Mouse (Mus musculus): Measurements from ENCODE around the gene Srarp. TPM values are rescaled to one million over a fixed set of nuclear protein-coding genes. Genes with fewer than 3 reads are reported as not detected.

Srarp gene
- polyA plus RNA-seq (2015; fragmentation: Nextera tagmentation; extraction: Ambion mirVana) = not detected in 2 replicates

GRCm38 (mm10) chr4:141435974-141436373, at the start of gene Srarp:
Gene Srarp, minus strand, starts transcription at chr4:141436105.
- H3K36me3 ChIP-seq = no peaks in the 10 kb centered on the region
- H3K9ac ChIP-seq = no peak within 1 kb of the TSS
- ATAC-seq (ENCODE audit: low read depth) = no peak
- no peak within 1 kb of the TSS for H3K4me3 ChIP-seq
- no peaks in the 10 kb centered on the region for H3K9me3 ChIP-seq
- H3K4me2 ChIP-seq = no peak within 1 kb of the TSS
- no peak within 1 kb of the TSS for H3K27ac ChIP-seq (replicated peaks)
- H3K27me3 ChIP-seq = no peaks in the 10 kb centered on the region
- H3K4me1 ChIP-seq (replicated peaks) = no peaks in the 10 kb centered on the region
- 81% methylated on average over 1 of the region's 1 CpGs for WGBS

- H3K9ac ChIP-seq = no peak overlapping the region
- WGBS = 85% methylated on average over 11 of the region's 11 CpGs
These were observed 48.2 kb upstream of the Srarp start for GRCm38 (mm10) chr4:141484071-141484470.

GRCm38 (mm10) chr4:141479411-141479810, 43.5 kb upstream of the Srarp start:
- Histone ChIP-seq H3K9me3 (no peaks in the 10 kb centered on the region), H3K36me3 (peaks cover 99% of the 10 kb centered on the region), H3K4me3 (no peak overlapping the region), H3K27me3 (no peaks in the 10 kb centered on the region), H3K9ac (no peak overlapping the region), H3K27ac (replicated peaks) (no peak overlapping the region), H3K4me2 (no peak overlapping the region), H3K4me1 (replicated peaks) (no peaks in the 10 kb centered on the region)
- ATAC-seq (ENCODE audit: low read depth) = no peak
- WGBS = 92% methylated on average over 8 of the region's 8 CpGs

More at GRCm38 (mm10) chr4:141484071-141484470, 48.2 kb upstream of the Srarp start:
- no peak for ATAC-seq (ENCODE audit: low read depth)
- H3K36me3 ChIP-seq = peaks cover 99% of the 10 kb centered on the region
- no peak overlapping the region for H3K4me2 ChIP-seq
- no peaks in the 10 kb centered on the region for H3K9me3 ChIP-seq
- no peak overlapping the region for H3K27ac ChIP-seq (replicated peaks)
- no peaks in the 10 kb centered on the region for H3K27me3 ChIP-seq
- H3K4me3 ChIP-seq = no peak overlapping the region
- no peaks in the 10 kb centered on the region for H3K4me1 ChIP-seq (replicated peaks)

- 94% methylated on average over 32 of the region's 32 CpGs for WGBS
- H3K9me3 ChIP-seq = no peaks in the 10 kb centered on the region
- H3K4me3 ChIP-seq = no peak overlapping the region
- H3K9ac ChIP-seq = no peak overlapping the region
- H3K36me3 ChIP-seq = peaks cover 99% of the 10 kb centered on the region
- H3K4me2 ChIP-seq = no peak overlapping the region
- 0 out of 2 replicates have a peak overlapping the region, but pooled peaks have one; percentile 35 for H3K27ac ChIP-seq (replicated peaks)
- no peak for ATAC-seq (ENCODE audit: low read depth)
- no peaks in the 10 kb centered on the region for H3K4me1 ChIP-seq (replicated peaks)
- no peaks in the 10 kb centered on the region for H3K27me3 ChIP-seq
These were observed 42.9 kb upstream of the Srarp start for GRCm38 (mm10) chr4:141478794-141479193.

DNA sequence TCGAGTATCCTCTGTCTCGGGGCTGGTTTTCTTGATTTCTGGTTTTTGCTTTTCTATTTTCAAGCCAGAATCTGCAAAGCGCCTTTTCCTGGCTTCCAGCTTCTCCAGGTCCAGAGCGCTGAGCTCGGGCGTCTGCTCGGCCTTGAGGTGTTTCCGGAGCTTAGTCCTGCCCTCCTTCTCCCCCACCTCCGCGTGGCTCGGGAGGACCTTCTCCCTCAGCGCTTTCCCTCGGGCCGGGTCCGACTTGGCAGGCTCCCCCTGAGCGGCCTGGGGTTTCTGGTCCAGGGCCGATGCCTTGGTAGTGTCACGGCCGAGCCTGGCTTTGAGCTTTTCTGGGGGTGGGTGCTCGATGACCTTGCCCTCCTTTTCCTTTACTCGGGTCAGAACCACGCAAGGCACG, 42.3 kb upstream of the Srarp start:
- H3K4me2 ChIP-seq = no peak overlapping the region
- ATAC-seq (ENCODE audit: low read depth) = no peak
- no peaks in the 10 kb centered on the region for H3K9me3 ChIP-seq
- no peaks in the 10 kb centered on the region for H3K4me1 ChIP-seq (replicated peaks)
- H3K27ac ChIP-seq (replicated peaks) = peak overlapping the region; percentile 35; the same call in 1 of the 2 replicates
- H3K9ac ChIP-seq = no peak overlapping the region
- H3K4me3 ChIP-seq = no peak overlapping the region
- no peaks in the 10 kb centered on the region for H3K27me3 ChIP-seq
- 86% methylated on average over 23 of the region's 23 CpGs for WGBS
- H3K36me3 ChIP-seq = peaks cover 99% of the 10 kb centered on the region

GRCm38 (mm10) chr4:141477681-141478102, 41.8 kb upstream of the Srarp start:
- H3K27ac ChIP-seq (replicated peaks) = no peak overlapping the region
- ATAC-seq (ENCODE audit: low read depth) = no peak
- H3K4me1 ChIP-seq (replicated peaks) = no peaks in the 10 kb centered on the region
- H3K9me3 ChIP-seq = no peaks in the 10 kb centered on the region
- no peak overlapping the region for H3K4me2 ChIP-seq
- no peak overlapping the region for H3K9ac ChIP-seq
- H3K4me3 ChIP-seq = no peak overlapping the region
- peaks cover 99% of the 10 kb centered on the region for H3K36me3 ChIP-seq
- WGBS = 80% methylated on average over 16 of the region's 16 CpGs
- H3K27me3 ChIP-seq = no peaks in the 10 kb centered on the region

GRCm38 (mm10) chr4:141474431-141474830, 38.5 kb upstream of the Srarp start:
- Histone ChIP-seq H3K36me3 (peaks cover 100% of the 10 kb centered on the region), H3K27ac (replicated peaks) (no peak overlapping the region), H3K9ac (no peak overlapping the region), H3K27me3 (no peaks in the 10 kb centered on the region), H3K4me2 (no peak overlapping the region), H3K9me3 (no peaks in the 10 kb centered on the region), H3K4me1 (replicated peaks) (no peaks in the 10 kb centered on the region), H3K4me3 (no peak overlapping the region)
- 91% methylated on average over 19 of the region's 19 CpGs for WGBS
- no peak for ATAC-seq (ENCODE audit: low read depth)

DNA sequence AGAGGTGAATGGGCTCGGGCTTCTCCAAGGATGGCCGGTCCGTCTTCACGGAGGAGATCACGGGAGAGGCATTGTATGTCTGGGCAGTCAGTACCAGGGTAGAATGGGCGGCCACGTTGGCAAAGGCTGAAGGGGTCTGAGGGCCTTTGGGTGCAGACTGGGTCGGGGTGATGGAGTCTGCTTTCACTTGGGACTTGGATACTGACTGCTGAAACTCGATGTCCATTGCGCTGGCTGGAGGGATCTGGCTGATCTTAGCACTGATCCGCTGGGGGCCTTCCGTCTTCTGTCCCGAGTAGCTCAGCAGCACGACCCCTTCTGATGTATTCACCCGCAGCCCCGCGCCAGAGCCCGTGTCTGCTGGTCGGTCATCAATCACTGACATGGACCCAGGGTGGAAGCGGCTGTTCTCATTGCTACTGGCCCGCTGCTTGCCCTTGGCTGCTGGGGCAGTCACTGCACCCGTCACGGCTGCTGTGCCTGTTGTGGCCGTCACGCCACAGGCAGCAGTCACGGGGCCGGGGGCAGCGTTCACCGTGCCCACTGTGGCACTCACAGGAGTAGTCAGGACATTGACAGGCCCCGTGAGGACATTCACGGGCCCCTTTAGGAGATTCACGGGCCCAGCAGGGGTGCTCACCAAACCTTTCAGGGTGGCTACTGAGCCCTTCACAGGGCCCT, 36.9 kb upstream of the Srarp start:
- Histone ChIP-seq H3K36me3 (peaks cover 99% of the 10 kb centered on the region), H3K4me2 (no peak overlapping the region), H3K27ac (replicated peaks) (no peak overlapping the region), H3K4me3 (no peak overlapping the region), H3K27me3 (no peaks in the 10 kb centered on the region), H3K9ac (no peak overlapping the region), H3K9me3 (no peaks in the 10 kb centered on the region), H3K4me1 (replicated peaks) (no peaks in the 10 kb centered on the region)
- no peak for ATAC-seq (ENCODE audit: low read depth)
- WGBS = 67% methylated on average over 32 of the region's 32 CpGs

GRCm38 (mm10) chr4:141471491-141471890, 35.6 kb upstream of the Srarp start:
- Histone ChIP-seq H3K4me2 (no peak overlapping the region), H3K4me1 (replicated peaks) (no peaks in the 10 kb centered on the region), H3K27me3 (no peaks in the 10 kb centered on the region), H3K9me3 (no peaks in the 10 kb centered on the region), H3K4me3 (no peak overlapping the region), H3K9ac (no peak overlapping the region), H3K27ac (replicated peaks) (no peak overlapping the region), H3K36me3 (peaks cover 99% of the 10 kb centered on the region)
- WGBS = 96% methylated on average over 16 of the region's 16 CpGs
- no peak for ATAC-seq (ENCODE audit: low read depth)

GRCm38 (mm10) chr4:141469343-141469742, 33.4 kb upstream of the Srarp start:
- Histone ChIP-seq H3K27ac (replicated peaks) (no peak overlapping the region), H3K4me1 (replicated peaks) (no peaks in the 10 kb centered on the region), H3K4me3 (no peak overlapping the region), H3K9ac (no peak overlapping the region), H3K36me3 (peaks cover 99% of the 10 kb centered on the region), H3K4me2 (no peak overlapping the region), H3K27me3 (no peaks in the 10 kb centered on the region), H3K9me3 (no peaks in the 10 kb centered on the region)
- WGBS = 92% methylated on average over 9 of the region's 9 CpGs
- no peak for ATAC-seq (ENCODE audit: low read depth)

DNA sequence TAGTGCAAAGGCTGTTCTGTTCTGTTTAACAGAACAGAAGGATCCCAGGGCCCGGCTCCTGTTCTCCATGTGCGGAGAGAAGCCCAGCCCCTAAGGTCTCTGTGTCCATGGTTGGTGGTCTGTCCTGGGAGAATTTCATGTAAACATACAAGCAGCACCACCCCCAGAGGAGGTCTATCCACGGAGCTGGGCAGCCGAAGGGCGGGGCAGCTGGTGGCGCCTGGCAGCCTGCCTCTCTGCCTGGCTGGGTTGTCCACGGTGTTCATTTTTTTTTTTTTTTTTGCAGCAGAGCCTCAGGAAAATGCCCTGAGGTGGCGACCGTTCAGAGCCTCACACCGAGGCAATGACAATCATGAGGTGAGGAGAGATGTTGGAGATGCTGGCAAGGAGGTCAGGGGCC, 32.7 kb upstream of the Srarp start:
- Histone ChIP-seq H3K4me2 (no peak overlapping the region), H3K4me3 (no peak overlapping the region), H3K4me1 (replicated peaks) (no peaks in the 10 kb centered on the region), H3K9ac (no peak overlapping the region), H3K27ac (replicated peaks) (no peak overlapping the region), H3K36me3 (peaks cover 99% of the 10 kb centered on the region), H3K27me3 (no peaks in the 10 kb centered on the region), H3K9me3 (no peaks in the 10 kb centered on the region)
- ATAC-seq (ENCODE audit: low read depth) = no peak
- WGBS = 68% methylated on average over 10 of the region's 10 CpGs

GRCm38 (mm10) chr4:141467581-141467927, 31.6 kb upstream of the Srarp start:
- no peak overlapping the region for H3K4me3 ChIP-seq
- 82% methylated on average over 6 of the region's 6 CpGs for WGBS
- H3K9me3 ChIP-seq = no peaks in the 10 kb centered on the region
- no peak overlapping the region for H3K9ac ChIP-seq
- no peak for ATAC-seq (ENCODE audit: low read depth)
- H3K4me2 ChIP-seq = no peak overlapping the region
- no peaks in the 10 kb centered on the region for H3K4me1 ChIP-seq (replicated peaks)
- no peaks in the 10 kb centered on the region for H3K27me3 ChIP-seq
- no peak overlapping the region for H3K27ac ChIP-seq (replicated peaks)
- H3K36me3 ChIP-seq = peaks cover 99% of the 10 kb centered on the region

All from neural tube, embryonic 13.5 days (tissue).